Mouse (Mus musculus) erythroid progenitor cell, adult 5-6 weeks (primary cell): ENCODE data around the gene Rps6kl1. TPM values are rescaled to one million over a fixed set of nuclear protein-coding genes. Genes with fewer than 3 reads are reported as not detected.
"Not testable (repeated sequence)": the region's sequence is repeated elsewhere in the genome, so short reads cannot be mapped to it uniquely, and the experiment has no call there.

Source experiments
- ATAC-seq: replicated peaks from 2 replicates; pipeline ENCODE4 v1.8.0; 2016; ENCODE audit warnings: moderate number of reproducible peaks, mild to moderate bottlenecking, moderate TSS enrichment, inconsistent platforms; ENCODE audit not compliant: poor library complexity, low FRiP score, severe bottlenecking
- total RNA-seq, 2 experiments: library from RNA; stranded (forward) in 1 of 2; stranded (reverse) in 1 of 2; fragments of 150-400 nt in 1 of 2; fragments of 186-747, 209-891 nt in 1 of 2; gene quantifications; 2 replicates each; pipeline versions ENCODE4 v1.2.3 to v1.2.4; 2015 to 2017; ENCODE audit warnings: low replicate concordance in 2 of 2

Rps6kl1 gene
- total RNA-seq, 2 experiments from 2014 or later = not detected

DNA sequence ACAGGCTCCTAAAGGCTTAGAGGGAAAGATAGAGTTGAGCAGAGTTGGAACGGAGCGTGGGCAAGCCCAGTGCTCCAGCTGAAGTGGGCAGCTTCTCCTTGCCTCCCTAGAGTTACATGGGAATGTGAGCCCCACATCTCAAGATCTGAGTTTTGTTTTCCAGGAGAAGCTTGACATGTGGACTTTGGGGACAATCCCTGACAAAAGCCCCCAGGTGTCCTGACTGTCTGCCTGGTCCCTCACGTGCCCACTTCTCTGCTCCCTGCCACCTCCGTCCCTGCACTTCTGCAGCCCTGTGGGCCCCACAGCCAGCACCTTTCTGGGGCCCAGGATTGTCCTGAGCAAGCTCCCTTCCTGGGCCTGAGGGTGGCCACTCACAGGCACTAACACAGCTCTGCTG, 6.2 kb downstream of the Rps6kl1 start:
- ATAC-seq = no peak

DNA sequence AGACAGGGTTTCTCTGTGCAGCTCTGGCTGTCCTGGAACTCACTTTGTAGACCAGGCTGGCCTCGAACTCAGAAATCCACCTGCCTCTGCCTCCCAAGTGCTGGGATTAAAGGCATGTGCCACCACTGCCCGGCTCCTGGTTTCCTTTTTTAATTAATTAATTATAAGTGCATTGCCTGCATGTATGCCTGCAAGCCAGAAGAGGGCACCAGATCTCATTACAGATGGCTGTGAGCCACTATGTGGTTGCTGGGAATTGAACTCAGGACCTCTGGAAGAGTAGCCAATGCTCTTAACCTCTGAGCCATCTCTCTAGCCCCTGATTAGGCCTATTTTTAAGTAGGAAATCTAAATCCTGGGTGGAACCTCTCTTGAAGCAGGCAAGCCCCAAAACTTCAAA, 6.8 kb downstream of the Rps6kl1 start:
- ATAC-seq = not testable (repeated sequence)

DNA sequence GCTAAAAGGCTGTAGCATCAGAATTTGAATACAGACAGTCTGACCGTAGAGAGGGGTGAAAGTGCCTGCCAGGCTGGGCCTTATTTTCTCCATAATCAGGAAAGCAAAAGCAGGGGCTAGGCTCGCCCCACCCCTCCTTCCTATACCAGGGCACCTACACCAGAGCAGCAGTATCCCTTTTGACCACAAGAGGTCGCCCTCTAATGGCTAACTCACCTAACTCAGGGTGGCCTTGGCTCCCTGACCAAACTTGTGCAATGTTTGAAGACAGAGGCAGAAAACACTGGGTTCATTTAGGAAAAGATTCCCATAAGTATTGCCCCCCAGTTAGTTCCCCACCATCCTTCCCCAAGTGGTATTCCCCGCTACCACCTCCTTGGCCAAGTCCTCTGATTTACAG, 8.3 kb downstream of the Rps6kl1 start:
- no peak; the same call in 1 of the 2 replicates for ATAC-seq

DNA sequence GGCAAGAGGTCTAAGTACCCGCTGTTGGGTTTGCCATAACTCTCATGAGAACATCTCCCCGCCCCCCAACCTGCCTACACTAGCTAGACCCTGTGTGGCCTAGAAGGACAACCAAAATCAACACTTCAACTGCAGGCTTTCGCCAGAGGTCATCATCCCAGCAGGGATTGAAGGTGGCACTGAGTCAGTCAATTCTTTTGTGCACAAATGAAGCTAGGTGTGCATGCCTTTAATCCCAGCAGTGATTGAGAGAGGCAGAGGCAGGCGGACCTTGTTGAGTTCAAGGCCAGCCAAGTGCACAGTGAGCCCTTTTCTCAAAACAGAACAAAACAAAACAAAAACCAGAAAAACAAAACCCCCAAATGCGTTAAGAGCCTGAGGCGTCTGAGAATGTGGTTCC, 10.0 kb downstream of the Rps6kl1 start:
- ATAC-seq = no peak

DNA sequence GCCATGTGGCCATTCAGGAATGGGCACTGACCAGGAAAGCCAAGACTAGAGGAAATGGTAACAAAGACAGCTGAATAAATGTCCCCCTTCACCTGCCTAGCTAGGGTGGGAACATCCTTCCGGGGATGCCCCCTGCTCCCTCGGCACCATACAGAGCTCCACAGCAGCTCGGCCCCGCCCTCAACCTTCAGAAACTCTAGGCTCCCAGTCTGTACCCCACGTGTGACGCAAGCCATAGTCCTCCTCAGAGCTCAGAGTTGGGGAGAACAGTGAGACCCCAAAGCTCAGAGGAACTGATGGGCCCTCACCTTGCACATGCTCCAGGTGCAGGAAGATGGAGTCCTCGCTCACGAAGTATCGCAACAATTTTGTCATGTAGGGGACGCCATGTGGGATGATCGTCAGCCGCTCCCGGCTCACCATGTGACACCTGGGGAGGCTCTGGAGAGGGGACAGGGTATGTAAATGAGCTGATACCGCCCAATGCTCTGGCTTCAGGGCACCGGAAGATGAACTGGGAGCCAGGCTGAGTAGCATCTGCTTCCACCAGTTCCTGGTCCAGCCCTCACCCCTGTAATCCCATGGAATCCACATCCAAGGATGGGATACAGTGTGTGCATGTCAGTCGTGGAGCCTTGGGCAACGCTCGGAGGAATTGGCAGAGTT, 10.9 kb downstream of the Rps6kl1 start:
- ATAC-seq = no peak

DNA sequence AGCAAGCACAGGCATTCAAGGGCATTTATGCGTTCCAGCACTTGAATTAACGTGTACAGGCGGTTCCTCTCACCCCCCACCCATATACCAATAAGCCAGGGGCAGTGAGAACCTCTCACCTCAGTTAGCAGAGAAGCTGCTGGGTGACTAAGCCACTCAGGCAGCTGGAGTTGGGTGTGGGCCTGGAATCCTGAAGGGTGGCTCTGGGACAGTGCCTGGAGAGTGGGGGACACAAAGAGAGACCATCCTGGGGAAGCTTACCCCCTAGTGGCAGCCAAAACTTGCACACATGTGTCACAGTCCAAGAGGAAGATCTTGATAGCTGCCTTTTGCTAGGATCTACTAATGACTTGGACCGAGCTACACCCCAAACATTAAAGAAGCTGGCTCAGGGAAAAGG, 14.4 kb downstream of the Rps6kl1 start:
- no peak for ATAC-seq

DNA sequence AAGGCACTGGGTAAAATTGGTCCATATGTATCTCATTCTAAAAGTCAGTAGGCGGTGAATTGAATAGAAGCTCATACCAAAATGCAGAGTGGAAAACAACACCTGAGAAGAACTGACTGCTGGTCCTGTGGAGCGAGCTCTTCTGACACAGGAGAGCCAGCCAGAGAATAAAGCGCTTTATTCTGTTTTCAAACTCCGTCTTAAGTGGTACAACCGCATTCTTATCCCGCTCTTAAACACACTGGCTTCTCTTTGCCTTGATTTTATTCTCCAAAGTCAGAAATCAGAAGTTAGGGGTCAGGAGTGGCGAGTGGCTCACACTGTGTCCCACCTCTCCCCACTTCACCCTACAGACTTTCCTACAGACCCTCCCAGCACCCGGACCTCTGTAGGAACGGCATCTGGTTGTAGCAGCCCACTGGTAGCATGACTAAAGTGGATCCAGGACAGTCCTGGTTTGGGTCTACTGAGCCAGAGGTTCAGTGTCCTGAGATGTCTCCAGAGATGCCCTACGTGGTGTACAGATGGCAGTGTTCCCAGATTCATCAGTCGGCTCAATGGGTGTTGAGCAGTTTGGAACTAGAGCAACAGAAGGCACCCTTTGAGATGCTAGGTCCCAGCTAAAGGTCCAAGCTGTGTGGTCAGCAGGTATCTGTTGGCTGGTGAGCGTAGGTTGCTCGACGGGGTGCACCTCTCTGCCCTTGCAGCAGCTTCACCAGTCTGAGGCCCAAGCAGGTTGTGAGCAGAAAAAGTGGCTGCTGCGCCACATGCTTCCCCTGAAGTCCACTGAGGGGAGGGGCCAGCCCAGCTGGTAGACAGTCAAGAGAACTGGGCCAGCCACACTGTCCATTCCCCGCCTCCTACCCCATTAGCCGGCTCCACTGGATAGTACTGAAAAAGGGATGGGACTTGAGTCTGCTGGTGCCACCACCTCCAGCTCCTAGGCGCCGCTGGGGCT, 15.3 kb downstream of the Rps6kl1 start:
- ATAC-seq = no peak

DNA sequence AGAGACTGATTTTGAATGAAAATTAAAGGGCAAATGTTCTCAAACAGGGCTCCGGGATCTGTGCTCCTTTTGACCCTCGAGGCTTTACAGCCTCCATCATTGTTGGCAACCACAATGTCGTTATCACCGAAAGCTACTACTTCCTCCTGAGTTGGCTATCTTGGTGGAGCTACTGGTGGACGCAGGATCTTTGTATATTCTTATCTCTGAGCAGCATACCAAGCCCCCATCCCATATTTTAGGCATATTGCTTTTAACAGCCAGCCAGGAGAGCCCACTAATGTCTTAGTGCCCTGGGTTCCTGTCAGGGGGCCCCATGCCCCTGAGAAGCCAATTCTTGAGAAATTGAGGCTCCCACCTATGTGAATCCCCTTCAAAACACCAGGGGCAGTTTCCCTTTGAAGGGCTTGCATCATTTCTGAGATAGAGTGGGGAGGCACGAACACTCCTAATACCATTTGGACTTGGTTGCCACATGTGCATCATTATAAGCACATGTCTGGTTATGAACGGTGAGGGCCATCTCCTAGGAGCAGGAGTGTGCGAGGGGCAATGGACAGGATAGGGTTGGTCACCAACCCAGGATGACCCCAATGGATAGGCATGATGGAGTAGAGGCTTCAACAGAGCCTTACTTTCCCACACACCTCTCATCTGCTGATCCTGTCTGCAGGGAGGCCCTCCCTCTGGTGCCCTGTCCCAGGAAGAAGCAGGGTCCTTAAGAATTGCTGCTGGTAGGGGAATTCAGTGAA, 16.8 kb downstream of the Rps6kl1 start:
- ATAC-seq = no peak

DNA sequence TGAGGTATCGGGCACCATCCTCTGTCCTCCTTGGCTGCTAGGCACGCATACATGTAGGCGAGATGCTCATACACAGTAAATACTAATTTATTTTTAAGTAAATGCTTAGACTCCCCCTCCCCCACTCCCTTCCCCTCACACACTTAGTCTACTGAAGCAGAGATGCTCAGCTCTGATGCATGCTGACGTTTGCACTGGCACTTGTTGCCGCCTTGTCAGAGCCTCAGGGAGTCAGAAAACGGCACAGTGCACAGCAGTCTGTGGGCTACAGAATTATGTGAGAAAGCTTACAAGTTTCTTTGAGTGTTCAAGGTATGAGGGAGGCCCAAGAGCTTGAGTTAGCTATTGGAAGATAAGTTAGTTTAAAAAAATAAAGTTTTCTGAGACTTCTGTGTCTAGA, 19.7 kb downstream of the Rps6kl1 start:
- no peak for ATAC-seq

DNA sequence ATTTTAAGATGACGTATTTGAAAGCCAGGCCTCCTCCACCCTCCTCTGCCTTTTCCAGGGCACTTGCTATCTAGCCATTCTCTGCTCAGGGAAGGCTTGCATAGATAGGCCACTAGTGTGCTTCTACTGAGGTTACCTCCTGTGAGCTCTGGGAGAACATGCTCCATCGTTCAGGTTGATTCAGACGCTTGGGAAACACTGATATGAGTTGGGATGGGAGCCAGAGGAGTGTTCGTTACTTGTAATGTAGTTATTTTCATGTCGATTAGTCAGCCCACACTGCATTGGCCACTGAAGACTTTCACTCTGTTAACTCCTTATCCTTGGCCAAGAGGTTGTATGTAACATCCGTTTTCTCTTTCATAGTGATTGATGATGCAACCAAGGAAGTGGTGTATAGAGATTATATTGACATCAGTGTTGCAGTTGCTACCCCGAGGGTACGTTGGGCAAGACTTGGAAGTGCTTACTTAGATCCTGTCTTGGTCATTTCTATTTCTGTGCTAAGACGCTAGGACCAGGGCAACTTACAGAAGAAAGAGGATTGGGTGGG, 21.6 kb downstream of the Rps6kl1 start:
- no peak for ATAC-seq

DNA sequence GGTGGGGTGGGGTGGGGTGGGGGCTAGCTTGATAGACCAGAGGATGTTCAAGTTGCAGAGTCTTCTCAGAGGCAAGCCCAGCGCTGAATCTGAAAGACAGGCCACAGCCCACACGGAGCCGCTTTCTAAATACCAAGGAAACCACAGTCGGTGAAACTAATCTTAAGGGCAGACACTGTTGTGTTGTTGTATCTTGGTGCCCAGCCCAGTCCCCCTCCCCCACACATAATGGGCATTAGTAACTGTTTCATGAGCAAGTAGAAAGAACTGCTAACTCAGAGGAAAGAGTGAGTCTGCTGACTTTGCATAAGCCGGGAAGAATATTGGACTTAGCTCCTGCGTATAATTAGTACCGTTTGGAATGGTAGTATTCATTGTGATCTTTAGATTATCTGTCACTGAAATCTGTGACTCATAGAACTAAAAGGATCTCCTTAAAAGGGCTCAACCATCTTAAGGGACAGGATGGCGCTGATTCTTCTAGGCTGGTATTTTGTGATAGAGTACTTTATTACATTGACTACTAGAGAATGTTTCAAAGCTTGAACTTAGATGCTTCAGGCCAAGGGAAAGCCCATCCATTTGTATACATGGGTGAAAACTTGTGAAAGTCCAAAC, 24.0 kb downstream of the Rps6kl1 start:
- no peak for ATAC-seq

DNA sequence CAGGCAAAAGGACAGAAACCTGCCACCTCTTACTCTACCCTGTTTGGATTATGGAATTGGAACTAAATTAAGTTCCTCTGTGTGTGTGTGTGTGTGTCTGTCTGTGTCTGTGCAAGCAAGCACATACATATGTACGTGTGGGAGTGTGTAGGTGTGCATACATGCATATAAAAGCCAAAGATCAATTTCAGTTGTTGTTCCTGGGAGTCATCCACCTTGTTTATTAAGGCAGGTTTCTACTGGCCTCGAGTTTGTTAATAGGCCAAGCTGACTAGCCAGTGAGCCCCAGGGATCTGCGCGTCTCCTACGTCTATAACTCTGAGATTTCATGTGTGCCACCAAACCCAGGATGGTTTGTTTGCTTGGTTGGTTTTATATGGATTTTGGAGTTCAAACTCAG, 26.3 kb downstream of the Rps6kl1 start:
- ATAC-seq = no peak

DNA sequence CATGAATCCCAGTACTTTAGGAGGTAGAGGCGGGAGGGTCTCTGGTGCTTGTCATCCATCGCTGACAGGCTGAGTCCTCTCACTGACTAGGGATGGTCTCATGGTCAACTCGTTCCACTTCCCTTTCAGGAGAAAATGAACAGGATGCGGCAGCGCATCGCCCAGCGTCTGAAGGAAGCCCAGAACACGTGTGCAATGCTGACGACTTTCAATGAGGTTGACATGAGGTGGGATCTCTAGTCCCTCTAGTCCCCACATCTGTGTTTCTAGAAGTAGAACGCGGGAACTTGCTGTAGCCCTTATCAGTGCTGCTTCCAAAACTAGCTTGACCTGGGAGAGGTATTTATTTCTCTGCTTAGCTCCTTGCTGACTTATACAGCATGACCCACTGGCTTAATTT, 27.4 kb downstream of the Rps6kl1 start:
- ATAC-seq = no peak

DNA sequence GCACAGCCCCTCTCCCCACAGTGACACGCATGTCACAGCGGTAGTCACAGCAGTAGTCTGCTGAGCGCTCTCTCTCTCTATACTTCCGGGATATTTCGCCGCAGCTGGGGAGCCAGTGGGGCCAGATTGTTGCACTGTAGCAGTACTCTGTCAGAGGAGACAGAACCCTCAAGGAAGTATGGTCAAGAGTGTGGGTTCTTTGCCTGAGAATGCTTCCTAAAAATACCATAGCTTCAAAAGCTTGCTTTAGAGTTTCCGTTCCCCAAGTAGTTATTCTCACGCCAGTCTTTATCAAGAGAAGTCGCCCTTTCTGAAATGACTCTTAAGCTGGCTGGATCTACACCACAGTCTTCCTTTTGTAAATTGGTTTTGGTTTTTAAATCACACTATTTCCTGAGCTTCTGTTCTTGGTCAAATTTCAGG, 27.9 kb downstream of the Rps6kl1 start:
- no peak for ATAC-seq

DNA sequence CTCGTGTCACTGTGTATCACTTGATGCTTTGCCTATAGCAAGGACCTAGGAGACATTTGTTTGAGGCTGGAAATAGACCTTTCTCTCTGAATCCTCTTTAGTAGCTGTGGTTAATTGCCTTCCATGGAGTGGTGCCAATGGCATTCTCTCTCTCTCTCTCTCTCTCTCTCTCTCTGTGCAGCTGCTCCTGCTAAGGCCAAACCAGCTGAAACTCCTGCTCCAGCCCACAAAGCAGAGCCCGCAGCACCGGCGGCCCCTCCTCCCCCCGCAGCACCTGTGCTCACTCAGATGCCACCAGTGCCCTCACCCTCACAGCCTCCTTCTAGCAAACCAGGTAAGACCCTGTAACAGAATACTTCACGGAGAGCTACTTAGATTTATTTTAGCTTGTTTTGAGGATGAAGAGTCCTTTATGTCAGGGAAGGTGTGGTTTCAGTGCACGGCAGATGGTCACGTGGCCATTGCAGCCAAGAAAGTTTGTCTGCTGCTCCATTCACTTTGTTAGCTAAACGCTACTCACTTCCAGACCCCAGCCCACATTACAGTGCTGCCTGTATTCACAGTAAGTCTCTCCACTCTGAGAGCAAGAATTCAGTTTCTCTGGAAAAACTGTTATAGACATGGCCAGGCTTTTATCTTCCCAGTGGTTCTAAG, 29.1 kb downstream of the Rps6kl1 start:
- ATAC-seq = no peak

DNA sequence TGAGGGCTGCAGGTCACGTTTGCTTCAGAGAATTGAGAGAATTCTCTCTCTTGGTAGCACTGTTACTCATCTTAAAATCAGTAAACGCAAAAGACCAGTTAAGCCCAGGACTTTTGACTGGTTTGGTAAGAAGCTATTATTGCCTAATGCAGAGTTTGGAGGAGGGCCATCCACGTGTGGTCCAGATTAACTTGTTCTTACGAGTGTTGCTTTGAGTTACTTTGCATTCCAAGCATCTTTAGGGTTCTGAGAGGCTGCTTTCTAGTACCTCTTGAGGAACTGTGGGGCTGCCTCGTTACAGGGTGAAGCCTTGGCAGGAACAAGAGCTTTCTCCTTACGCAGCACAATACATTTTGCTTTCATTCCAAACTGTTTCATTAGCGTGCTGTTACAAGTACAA, 35.4 kb downstream of the Rps6kl1 start:
- ATAC-seq = no peak

DNA sequence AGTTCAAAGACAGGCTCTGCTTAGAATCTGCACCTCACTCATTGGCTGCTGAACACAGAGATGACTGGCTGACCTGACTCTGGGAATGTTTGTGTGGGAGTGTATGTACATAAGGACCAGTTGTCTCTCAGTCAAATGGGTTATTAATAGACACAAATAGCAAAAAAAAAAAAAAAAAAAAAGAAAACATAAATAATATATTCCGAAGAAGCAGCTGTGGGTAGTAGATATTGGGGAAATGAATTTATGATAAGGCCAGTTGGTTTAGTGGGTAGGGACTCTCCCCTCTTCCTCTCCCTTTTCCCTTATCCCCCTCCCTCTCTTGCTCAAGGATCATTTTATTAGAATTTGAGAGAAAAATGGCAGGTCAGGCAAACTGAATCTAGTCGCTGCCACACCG, 37.1 kb downstream of the Rps6kl1 start:
- no peak for ATAC-seq

DNA sequence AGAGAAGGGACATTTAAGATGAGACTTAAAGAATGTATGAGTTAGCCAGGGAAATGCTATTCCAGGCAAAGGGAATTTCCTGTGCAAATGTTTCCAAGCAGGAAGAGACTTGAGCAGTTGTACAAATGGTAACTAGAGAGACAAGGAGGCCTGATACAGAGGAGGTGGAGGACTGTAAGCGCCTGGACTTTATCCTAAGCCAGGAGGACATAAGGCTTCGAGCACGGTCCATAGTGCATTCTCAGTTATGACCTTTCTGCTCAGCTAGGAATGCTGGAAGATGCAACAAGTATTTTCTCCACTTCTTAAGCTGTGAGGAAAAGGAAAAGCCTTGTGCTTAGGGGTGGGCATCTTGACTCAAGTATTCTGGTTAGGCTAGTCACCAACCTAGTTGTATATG, 37.7 kb downstream of the Rps6kl1 start:
- no peak for ATAC-seq

DNA sequence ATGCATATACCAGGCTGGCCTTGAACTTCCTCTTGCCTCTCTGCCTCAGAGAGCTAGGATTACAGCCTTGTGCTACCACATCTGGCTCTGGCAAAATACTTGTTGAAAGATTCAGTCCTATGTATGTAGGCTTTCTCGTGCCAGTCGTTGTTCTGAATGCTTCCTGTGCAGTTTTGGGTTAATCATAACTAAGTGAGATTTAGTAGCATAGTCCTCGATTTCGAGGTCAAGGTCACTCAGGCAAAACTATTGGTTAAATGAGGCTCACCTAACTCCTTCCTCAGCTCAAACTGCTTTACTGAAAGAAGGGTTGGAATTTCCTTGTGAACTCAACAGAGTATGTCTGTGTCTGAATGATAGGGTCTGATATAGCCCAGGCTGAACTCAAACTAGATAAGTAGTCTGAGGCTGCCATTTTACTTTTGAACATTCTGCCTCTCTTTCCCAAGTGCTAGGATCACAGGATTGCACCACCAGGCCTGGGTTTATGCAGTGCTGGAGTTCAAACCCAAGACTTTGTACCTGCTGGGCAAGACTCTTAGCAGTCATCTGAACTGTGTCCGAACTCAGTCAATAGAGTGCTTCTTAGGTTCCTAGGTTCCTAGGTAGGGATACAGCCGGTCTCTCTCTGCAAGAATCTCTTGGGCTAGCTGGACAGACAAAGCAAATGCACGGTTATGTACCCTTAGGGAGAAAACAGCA, 38.4 kb downstream of the Rps6kl1 start:
- no peak for ATAC-seq
